Mouse (Mus musculus) liver, embryonic 14.5 days (tissue): Measurements from ENCODE around the gene Tac4. TPM values are rescaled to one million over a fixed set of nuclear protein-coding genes. Genes with fewer than 3 reads are reported as not detected.

Experiments used
- ATAC-seq: fragments of 200-750 bp; cut with Nextera tagmentation; 2 replicates; pipeline ENCODE4 v1.8.0; 2017; ENCODE audit warnings: moderate number of reproducible peaks, mild to moderate bottlenecking, moderate library complexity; ENCODE audit not compliant: insufficient read depth
- DNase-seq, 3 experiments: peaks; one replicate each; pipeline ENCODE4 v3.0.0-alpha.2; 2012 to 2013; ENCODE audit warnings: low read depth in 3 of 3, low spot score in 3 of 3
- H3K27ac ChIP-seq: fragments of 300-500 bp; sonication (generic); 2 replicates; pipeline ENCODE4 v1.5.1; 2014; ENCODE audit warnings: moderate library complexity, mild to moderate bottlenecking, control low read depth, inconsistent platforms
- H3K27me3 ChIP-seq: fragments of 300-500 bp; sonication (generic); 2 replicates; pipeline ENCODE4 v1.6.1; 2014; ENCODE audit warnings: mild to moderate bottlenecking, low read length, moderate library complexity; ENCODE audit not compliant: control insufficient read depth, insufficient read depth
- H3K36me3 ChIP-seq: fragments of 300-500 bp; sonication (generic); replicated peaks from 2 replicates; pipeline ENCODE4 v1.6.1; 2014; ENCODE audit warnings: low read depth; ENCODE audit not compliant: control insufficient read depth, insufficient read depth
- H3K4me1 ChIP-seq, 2 experiments: fragments of 200-500 bp in 1 of 2; fragments of 300-500 bp in 1 of 2; sonication (generic) in 1 of 2; replicated peaks; 2 replicates each; pipeline ENCODE4 v1.6.1; 2012 to 2014; ENCODE audit warnings: antibody characterized with exemption in 1 of 2, inconsistent platforms in 1 of 2, low read length in 1 of 2; ENCODE audit not compliant: control insufficient read depth in 2 of 2, insufficient read depth in 2 of 2
- H3K4me2 ChIP-seq: fragments of 300-500 bp; sonication (generic); 2 replicates; pipeline ENCODE4 v1.6.1; 2014; ENCODE audit warnings: low read depth, mild to moderate bottlenecking, control low read depth, moderate library complexity
- H3K4me3 ChIP-seq, 2 experiments: fragments of 200-500 bp in 1 of 2; fragments of 300-500 bp in 1 of 2; sonication (generic) in 1 of 2; 2 replicates each; pipeline ENCODE4 v1.5.1; 2012 to 2014; ENCODE audit warnings: low read depth in 2 of 2, low read length in 2 of 2, mild to moderate bottlenecking in 2 of 2, control low read depth in 1 of 2, inconsistent platforms in 1 of 2, moderate library complexity in 1 of 2; ENCODE audit not compliant: insufficient read depth in 1 of 2
- H3K9ac ChIP-seq: fragments of 300-500 bp; sonication (generic); replicated peaks from 2 replicates; pipeline ENCODE4 v1.6.1; 2014; ENCODE audit warnings: mild to moderate bottlenecking, control low read depth, moderate library complexity
- H3K9me3 ChIP-seq: fragments of 300-500 bp; sonication (generic); 2 replicates; pipeline ENCODE4 v1.6.1; 2016; ENCODE audit warnings: low read length, mixed read lengths; ENCODE audit not compliant: control insufficient read depth
- CTCF ChIP-seq: IDR thresholded peaks from 2 replicates; pipeline ENCODE4 v1.5.1; 2016; ENCODE audit warnings: antibody characterized with exemption, low read depth, control low read depth
- EP300 ChIP-seq: IDR thresholded peaks from 2 replicates; pipeline ENCODE4 v1.6.1; 2016; ENCODE audit warnings: antibody characterized with exemption, low read depth
- WGBS: fragments of 180-500 bp; shearing (Covaris S2); extraction: QIAGEN DNeasy Blood & Tissue Kit; methylation state at CpG from one replicate; pipeline ENCODE4 v1.1.7; 2014; ENCODE audit not compliant: insufficient replicate concordance; 5-methylcytosine and 5-hydroxymethylcytosine counted together
- polyA plus RNA-seq, 2 experiments: library from polyadenylated mRNA; depleted of rRNA in 1 of 2; stranded (reverse) in 1 of 2; unstranded in 1 of 2; fragments of >200 nt; fragmentation: Nextera tagmentation in 1 of 2; extraction: Ambion mirVana in 1 of 2; gene quantifications; 2 replicates each; pipeline versions ENCODE4 v1.2.1 to v1.2.3; 2012 to 2014

Tac4 gene
- polyA plus RNA-seq, 2 experiments = 0.04 TPM; not detected in 1

GRCm38 (mm10) chr11:95257930-95258329 is 3.4 kb upstream of the Tac4 start:
- Histone ChIP-seq H3K4me2 (no peak overlapping the region), H3K4me1 (peaks cover 4 to 6% of the 10 kb centered on the region in 2 experiments; a peak in 2 of 4 replicates), H3K36me3 (no peaks in the 10 kb centered on the region), H3K4me3 (no peak overlapping the region), H3K9ac (no peak overlapping the region), H3K27me3 (no peaks in the 10 kb centered on the region; the same call in 1 of the 2 replicates), H3K27ac (no peak overlapping the region), H3K9me3 (no peaks in the 10 kb centered on the region)
- TF ChIP-seq EP300 = no peak
- no peak for TF ChIP-seq CTCF
- WGBS = 50% methylated on average over 4 of the region's 4 CpGs
- ATAC-seq (no peak), DNase-seq (no peak)

- WGBS = 1% methylated on average over 26 of the region's 26 CpGs
- H3K27me3 ChIP-seq = no peaks in the 10 kb centered on the region; the same call in 1 of the 2 replicates
Measured at GRCm38 (mm10) chr11:95258490-95258889, 2.8 kb upstream of the Tac4 start.

GRCm38 (mm10) chr11:95259088-95259849 is 2.1 kb upstream of the Tac4 start:
- no peaks in the 10 kb centered on the region for H3K36me3 ChIP-seq
- no peaks in the 10 kb centered on the region for H3K9me3 ChIP-seq
- DNase-seq (peak; percentile 46 to 70 (median 49)), ATAC-seq (peak; percentile 74)
- H3K27ac ChIP-seq = no peak overlapping the region
- H3K4me3 ChIP-seq = peak overlapping the region; percentile 57 to 62
- H3K4me1 ChIP-seq = peaks cover 4 to 6% of the 10 kb centered on the region in 2 experiments; a peak in 2 of 4 replicates
- TF ChIP-seq EP300 (0 out of 2 replicates have a peak, but pooled peaks have one; percentile 26), CTCF (peak; percentile 95)
- H3K4me2 ChIP-seq = peak overlapping the region; percentile 76
- H3K9ac ChIP-seq = peak overlapping the region; percentile 47
- H3K27me3 ChIP-seq = no peaks in the 10 kb centered on the region; the same call in 1 of the 2 replicates
- under 1% methylated on average over 73 of the region's 73 CpGs for WGBS

More at GRCm38 (mm10) chr11:95258490-95258889, 2.8 kb upstream of the Tac4 start:
- Histone ChIP-seq H3K9ac (peak overlapping the region; percentile 47), H3K36me3 (no peaks in the 10 kb centered on the region), H3K4me1 (peaks cover 4 to 6% of the 10 kb centered on the region in 2 experiments; a peak in 2 of 4 replicates), H3K27ac (no peak overlapping the region), H3K9me3 (no peaks in the 10 kb centered on the region), H3K4me3 (peak overlapping the region; percentile 53 to 57), H3K4me2 (peak overlapping the region; percentile 76)
- DNase-seq = peak; percentile 45 to 62 (median 48)
- ATAC-seq = peak; percentile 59
- TF ChIP-seq EP300 (no peak), CTCF (peak; percentile 77)

- no peak for ATAC-seq
- no peaks in the 10 kb centered on the region for H3K9me3 ChIP-seq
- TF ChIP-seq EP300 (no peak), CTCF (no peak)
- no peak overlapping the region for H3K4me2 ChIP-seq
- no peak overlapping the region for H3K4me3 ChIP-seq
- 71% methylated on average over 11 of the region's 11 CpGs for WGBS
- DNase-seq = no peak
- no peaks in the 10 kb centered on the region for H3K36me3 ChIP-seq
- no peak overlapping the region for H3K27ac ChIP-seq
- no peak overlapping the region for H3K9ac ChIP-seq
- H3K4me1 ChIP-seq = peaks cover under 1 to 8% of the 10 kb centered on the region in 2 experiments; a peak in 2 of 4 replicates
- no peaks in the 10 kb centered on the region; the same call in 1 of the 2 replicates for H3K27me3 ChIP-seq
Measured at GRCm38 (mm10) chr11:95263816-95264454, 2.6 kb downstream of the Tac4 start.
